Mouse (Mus musculus) left cerebral cortex, adult 6 months (tissue): Measurements from ENCODE around the gene Magt1. TPM values are rescaled to one million over a fixed set of nuclear protein-coding genes. Genes with fewer than 3 reads are reported as not detected.

Source experiments
- long read RNA-seq, 2 experiments: library from polyadenylated mRNA; unstranded; transcript quantifications; one replicate each; pipeline ENCODE4 v2.0.0; 2019 to 2020
- polyA plus RNA-seq: library from polyadenylated mRNA; unstranded; fragments of <200 nt; fragmentation: Nextera tagmentation; gene quantifications from 2 replicates; pipeline ENCODE4 v1.2.3, GENCODE M21; 2021

Magt1 gene
- polyA plus RNA-seq, result 7.5 and 8.3 TPM in 2 replicates
- long read RNA-seq, experiment 1, full-length matches to known transcripts, result 51 of 60 reads
- long read RNA-seq, experiment 1, partial matches to known transcripts, result 3 of 60 reads
- long read RNA-seq, experiment 1, other reads (novel, unspliced or antisense), result 6 of 60 reads
- long read RNA-seq, experiment 2, full-length matches to known transcripts, result 8 of 15 reads
- long read RNA-seq, experiment 2, partial matches to known transcripts, result 3 of 15 reads
- long read RNA-seq, experiment 2, other reads (novel, unspliced or antisense), result 4 of 15 reads

GRCm38 (mm10) chrX:106011465-106012159, at the start of gene Magt1:
TSS of gene Magt1 (minus strand) at chrX:106011906.

GRCm38 (mm10) chrX:106026418-106027342, 15.0 kb upstream of the Magt1 start, which contains the start of gene Atp7a:
TSS of gene Atp7a (plus strand) at chrX:106027276.

DNA sequence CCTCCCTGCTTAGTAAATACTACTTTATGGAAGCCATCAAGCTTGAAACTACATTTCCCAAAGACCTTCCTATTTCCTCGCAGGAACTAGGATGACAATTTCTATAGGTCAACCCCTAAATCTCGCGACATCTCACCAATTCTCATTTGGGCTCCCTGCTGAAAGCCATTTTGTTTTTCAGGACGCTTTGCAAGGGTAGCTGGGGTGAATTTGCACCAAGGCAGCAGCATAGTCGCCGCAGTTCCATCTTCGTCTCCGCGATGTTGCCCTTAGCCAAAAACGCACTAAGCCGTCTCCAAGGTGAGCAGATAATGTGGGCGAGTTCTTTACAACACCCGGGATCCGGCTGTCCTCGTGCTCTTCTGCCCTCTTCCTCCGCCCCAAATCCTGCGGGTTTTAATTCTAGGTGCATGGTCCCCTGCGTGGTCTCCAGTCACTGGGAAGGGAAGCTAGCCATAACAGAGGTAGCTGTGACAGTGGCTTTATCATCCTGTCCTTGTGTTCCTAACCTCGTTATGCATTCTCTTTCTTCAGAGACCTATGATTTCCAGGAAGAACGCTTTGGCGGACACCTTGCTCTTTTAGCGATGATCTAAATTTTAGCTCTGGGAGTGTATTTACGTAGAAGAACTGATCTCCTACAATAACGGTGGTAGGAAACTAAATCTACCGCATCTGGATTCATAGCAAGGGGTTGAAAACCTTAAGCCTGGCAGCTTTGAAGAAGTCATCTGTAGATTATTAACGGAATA, 4.0 kb upstream of the Magt1 start, which contains the start of gene Cox7b:
TSS of gene Cox7b (plus strand) at position 130 of the 752 bp plus-strand sequence.

GRCm38 (mm10) chrX:105928861-105929477, 82.7 kb downstream of the Magt1 start, which contains the start of gene Atrx:
TSS of gene Atrx (minus strand) at chrX:105929403.

Other genes with a start within 250 kb of the Magt1 start
- 0.39 and 0.63 TPM in 2 replicates for gene Fgf16, start 247.6 kb downstream of the Magt1 start, polyA plus RNA-seq
- 53.8 and 70.2 TPM in 2 replicates for gene Atrx, start 82.5 kb downstream of the Magt1 start, polyA plus RNA-seq
- gene Cox7b, start 3.8 kb upstream of the Magt1 start, polyA plus RNA-seq, result 1,008 and 1,313 TPM in 2 replicates
- gene Atp7a, start 15.4 kb upstream of the Magt1 start, polyA plus RNA-seq, result 1.3 and 1.9 TPM in 2 replicates
- gene Tlr13, start 131.3 kb upstream of the Magt1 start, polyA plus RNA-seq, result 0.51 and 0.58 TPM in 2 replicates
- 455 and 553 TPM in 2 replicates for gene Pgk1, start 175.2 kb upstream of the Magt1 start, polyA plus RNA-seq
- 27.3 and 29.1 TPM in 2 replicates for gene Taf9b, start 209.3 kb upstream of the Magt1 start, polyA plus RNA-seq
- gene Fnd3c2, start 243.5 kb upstream of the Magt1 start, polyA plus RNA-seq, result not detected in 2 replicates